Mouse (Mus musculus) kidney, embryonic 16.5 days (tissue): ENCODE results near the gene Cables2. TPM values are rescaled to one million over a fixed set of nuclear protein-coding genes. Genes with fewer than 3 reads are reported as not detected.
A peak's percentile ranks its signal among the peaks of the same experiment; 100 is the strongest.
"Not testable (repeated sequence)": the region's sequence is repeated elsewhere in the genome, so short reads cannot be mapped to it uniquely, and the experiment has no call there.

Experiments
- ATAC-seq: fragments of 200-750 bp; cut with Nextera tagmentation; 2 replicates; pipeline ENCODE4 v1.8.0; 2017; ENCODE audit warnings: moderate TSS enrichment; ENCODE audit not compliant: low FRiP score, low TSS enrichment
- H3K27ac ChIP-seq: fragments of 300-500 bp; sonication (generic); 2 replicates; pipeline ENCODE4 v1.5.1; 2014; ENCODE audit warnings: low read length
- H3K27me3 ChIP-seq: fragments of 300-500 bp; sonication (generic); 2 replicates; pipeline ENCODE4 v1.6.1; 2014; ENCODE audit warnings: low read length, control low read depth, mixed read lengths; ENCODE audit not compliant: insufficient read depth
- H3K36me3 ChIP-seq: fragments of 300-500 bp; sonication (generic); 2 replicates; pipeline ENCODE4 v1.6.1; 2014; ENCODE audit warnings: low read length, control low read depth, mixed read lengths; ENCODE audit not compliant: insufficient read depth
- H3K4me1 ChIP-seq: fragments of 300-500 bp; sonication (generic); 2 replicates; pipeline ENCODE4 v1.6.1; 2014; ENCODE audit warnings: low read length, control low read depth, mixed read lengths; ENCODE audit not compliant: insufficient read depth
- H3K4me2 ChIP-seq: fragments of 300-500 bp; sonication (generic); replicated peaks from 2 replicates; pipeline ENCODE4 v1.6.1; 2014; ENCODE audit warnings: low read depth, low read length
- H3K4me3 ChIP-seq: fragments of 300-500 bp; sonication (generic); 2 replicates; pipeline ENCODE4 v1.5.1; 2014; ENCODE audit warnings: mild to moderate bottlenecking, low read length
- H3K9ac ChIP-seq: fragments of 300-500 bp; sonication (generic); replicated peaks from 2 replicates; pipeline ENCODE4 v1.6.1; 2014; ENCODE audit warnings: low read length
- H3K9me3 ChIP-seq: fragments of 300-500 bp; sonication (generic); 2 replicates; pipeline ENCODE4 v1.6.1; 2016; ENCODE audit warnings: low read length, control low read depth
- WGBS: fragments of 180-500 bp; shearing (Covaris S2); extraction: QIAGEN DNeasy Blood & Tissue Kit; methylation state at CpG from one replicate; pipeline ENCODE4 v1.1.7; 2014; 5-methylcytosine and 5-hydroxymethylcytosine counted together
- polyA plus RNA-seq: library from polyadenylated mRNA; unstranded; fragments of >200 nt; fragmentation: Nextera tagmentation; extraction: Ambion mirVana; gene quantifications from 2 replicates; pipeline ENCODE4 v1.2.1, GENCODE M21; 2015

Cables2 gene
- polyA plus RNA-seq, 1 experiment from 2014 or later: 11.2 TPM

GRCm38 (mm10) chr2:180271804-180272395, 1.4 kb downstream of the Cables2 start:
- peak overlapping the region; percentile 86; the same call in 1 of the 2 replicates for H3K4me3 ChIP-seq
- peaks cover 34% of the 10 kb centered on the region for H3K4me1 ChIP-seq
- WGBS: 63% methylated on average over 5 of the region's 5 CpGs
- no peaks in the 10 kb centered on the region for H3K27me3 ChIP-seq
- no peak overlapping the region for H3K27ac ChIP-seq
- no peaks in the 10 kb centered on the region for H3K36me3 ChIP-seq
- H3K4me2 ChIP-seq: peak overlapping the region; percentile 73
- ATAC-seq: no peak
- no peaks in the 10 kb centered on the region for H3K9me3 ChIP-seq
- peak overlapping the region; percentile 92 for H3K9ac ChIP-seq

GRCm38 (mm10) chr2:180270537-180271255, 2.6 kb downstream of the Cables2 start:
- no peak overlapping the region for H3K27ac ChIP-seq
- H3K9ac ChIP-seq: 0 out of 2 replicates have a peak overlapping the region, but pooled peaks have one; percentile 11
- H3K27me3 ChIP-seq: no peaks in the 10 kb centered on the region
- H3K36me3 ChIP-seq: no peaks in the 10 kb centered on the region
- whole genome bisulfite sequencing: 50% methylated on average over 7 of the region's 7 CpGs
- H3K9me3 ChIP-seq: no peaks in the 10 kb centered on the region
- no peak for ATAC-seq
- no peak overlapping the region for H3K4me3 ChIP-seq
- H3K4me2 ChIP-seq: no peak overlapping the region
- peaks cover 24% of the 10 kb centered on the region for H3K4me1 ChIP-seq

GRCm38 (mm10) chr2:180269329-180269728, 4.0 kb downstream of the Cables2 start:
- Histone ChIP-seq H3K27me3 (no peaks in the 10 kb centered on the region), H3K4me3 (no peak overlapping the region), H3K4me2 (no peak overlapping the region), H3K4me1 (peaks cover 24% of the 10 kb centered on the region), H3K9me3 (no peaks in the 10 kb centered on the region), H3K27ac (no peak overlapping the region), H3K9ac (no peak overlapping the region), H3K36me3 (no peaks in the 10 kb centered on the region; the same call in 1 of the 2 replicates)
- no peak for ATAC-seq
- 91% methylated on average over 10 of the region's 10 CpGs for WGBS

- Histone ChIP-seq H3K9ac (no peak overlapping the region), H3K27me3 (no peaks in the 10 kb centered on the region), H3K27ac (no peak overlapping the region), H3K4me2 (no peak overlapping the region), H3K4me1 (peaks cover 20% of the 10 kb centered on the region), H3K9me3 (no peaks in the 10 kb centered on the region), H3K4me3 (no peak overlapping the region), H3K36me3 (peaks cover 4% of the 10 kb centered on the region)
- ATAC-seq: no peak
- WGBS: 60% methylated on average over 2 of the region's 2 CpGs
Observed at GRCm38 (mm10) chr2:180267955-180268354, 5.3 kb downstream of the Cables2 start.

GRCm38 (mm10) chr2:180262891-180263290, 10.4 kb downstream of the Cables2 start:
- H3K4me1 ChIP-seq: peaks cover 7% of the 10 kb centered on the region
- H3K36me3 ChIP-seq: peaks cover 37% of the 10 kb centered on the region
- no peaks in the 10 kb centered on the region for H3K9me3 ChIP-seq
- WGBS: 80% methylated on average over 10 of the region's 10 CpGs
- H3K4me2 ChIP-seq: no peak overlapping the region
- no peak overlapping the region for H3K9ac ChIP-seq
- H3K27me3 ChIP-seq: no peaks in the 10 kb centered on the region
- peak overlapping the region; percentile 22; the same call in 1 of the 2 replicates for H3K27ac ChIP-seq
- H3K4me3 ChIP-seq: no peak overlapping the region
- ATAC-seq: no peak

GRCm38 (mm10) chr2:180262441-180262840, 10.9 kb downstream of the Cables2 start:
- Histone ChIP-seq H3K9me3 (no peaks in the 10 kb centered on the region), H3K4me1 (peaks cover 8% of the 10 kb centered on the region), H3K4me2 (no peak overlapping the region), H3K27me3 (no peaks in the 10 kb centered on the region), H3K27ac (peak overlapping the region; percentile 22; the same call in 1 of the 2 replicates), H3K9ac (no peak overlapping the region), H3K36me3 (peaks cover 37% of the 10 kb centered on the region), H3K4me3 (no peak overlapping the region)
- 74% methylated on average over 3 of the region's 3 CpGs for WGBS
- 0 out of 2 replicates have a peak, but pooled peaks have one; percentile 16 for ATAC-seq

GRCm38 (mm10) chr2:180261901-180262300, 11.4 kb downstream of the Cables2 start:
- Histone ChIP-seq H3K4me3 (no peak overlapping the region), H3K36me3 (peaks cover 37% of the 10 kb centered on the region), H3K9ac (no peak overlapping the region), H3K4me1 (peaks cover 8% of the 10 kb centered on the region), H3K4me2 (no peak overlapping the region), H3K27ac (peak overlapping the region; percentile 19; the same call in 1 of the 2 replicates), H3K9me3 (no peaks in the 10 kb centered on the region), H3K27me3 (no peaks in the 10 kb centered on the region)
- no peak for ATAC-seq
- WGBS: 89% methylated on average over 7 of the region's 7 CpGs

- ATAC-seq: no peak
- no peak overlapping the region for H3K9ac ChIP-seq
- no peak overlapping the region for H3K4me2 ChIP-seq
- peaks cover 37% of the 10 kb centered on the region for H3K36me3 ChIP-seq
- 59% methylated on average over 8 of the region's 8 CpGs for WGBS
- no peaks in the 10 kb centered on the region for H3K27me3 ChIP-seq
- H3K4me3 ChIP-seq: no peak overlapping the region
- H3K27ac ChIP-seq: no peak overlapping the region
- no peaks in the 10 kb centered on the region for H3K9me3 ChIP-seq
- peaks cover 16% of the 10 kb centered on the region for H3K4me1 ChIP-seq
Observed at GRCm38 (mm10) chr2:180260610-180261480, 12.5 kb downstream of the Cables2 start.

- not testable (repeated sequence) for H3K4me3 ChIP-seq, H3K9ac ChIP-seq, H3K27ac ChIP-seq, H3K9me3 ChIP-seq, H3K27me3 ChIP-seq, ATAC-seq, H3K4me2 ChIP-seq
- 69% methylated on average over 17 of the region's 17 CpGs for WGBS
- H3K4me1 ChIP-seq: peaks cover 18% of the 10 kb centered on the region
- peaks cover 37% of the 10 kb centered on the region for H3K36me3 ChIP-seq
Observed at GRCm38 (mm10) chr2:180259826-180260609, 13.3 kb downstream of the Cables2 start.
